Mouse (Mus musculus): ENCODE measurements around the gene Trir.

Gene Trir

DNA sequence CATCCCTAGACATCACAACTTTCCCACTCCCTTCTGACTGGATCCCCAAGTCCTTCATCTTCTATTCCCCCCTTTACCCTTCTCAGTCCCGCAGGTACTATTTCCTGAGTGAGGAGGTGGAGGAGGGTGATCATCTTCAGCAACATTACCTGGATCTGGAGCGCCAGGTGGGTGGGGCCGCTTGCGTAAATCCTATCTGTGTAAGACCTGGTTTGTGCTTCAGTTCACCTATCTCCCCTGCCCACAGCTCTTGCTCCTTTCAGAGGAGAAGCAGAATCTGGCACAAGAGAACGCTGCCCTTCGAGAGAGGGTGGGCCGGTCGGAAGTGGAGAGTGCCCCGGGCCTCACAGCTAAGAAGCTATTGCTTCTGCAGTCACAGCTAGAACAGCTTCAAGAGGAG lies 32.2 kb upstream of the Trir start:
- DNase-seq (ENCODE audit: low spot score): no peak

- no peak for DNase-seq (ENCODE audit: low spot score)
Measured at GRCm38 (mm10) chr8:84995680-84996079, 30.9 kb upstream of the Trir start.

DNA sequence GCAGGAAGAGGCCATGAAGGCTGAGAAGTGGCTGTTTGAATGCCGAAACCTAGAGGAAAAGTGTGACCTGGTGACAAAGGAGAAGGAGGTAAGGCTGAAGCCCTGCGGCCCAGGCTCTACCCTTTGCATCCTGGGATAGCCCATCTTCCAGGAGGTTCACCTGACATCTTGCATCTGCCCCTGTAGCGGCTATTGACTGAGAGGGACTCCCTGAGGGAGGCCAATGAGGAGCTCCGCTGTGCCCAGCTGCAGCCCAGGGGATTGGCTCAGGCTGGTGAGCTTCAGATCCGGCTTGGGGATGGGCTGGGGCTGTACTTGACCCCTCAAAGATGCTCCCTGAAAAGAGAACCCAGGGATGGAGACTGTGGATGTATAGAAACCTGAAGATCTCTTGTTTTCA lies 29.6 kb upstream of the Trir start:
- DNase-seq (ENCODE audit: low spot score): no peak

DNA sequence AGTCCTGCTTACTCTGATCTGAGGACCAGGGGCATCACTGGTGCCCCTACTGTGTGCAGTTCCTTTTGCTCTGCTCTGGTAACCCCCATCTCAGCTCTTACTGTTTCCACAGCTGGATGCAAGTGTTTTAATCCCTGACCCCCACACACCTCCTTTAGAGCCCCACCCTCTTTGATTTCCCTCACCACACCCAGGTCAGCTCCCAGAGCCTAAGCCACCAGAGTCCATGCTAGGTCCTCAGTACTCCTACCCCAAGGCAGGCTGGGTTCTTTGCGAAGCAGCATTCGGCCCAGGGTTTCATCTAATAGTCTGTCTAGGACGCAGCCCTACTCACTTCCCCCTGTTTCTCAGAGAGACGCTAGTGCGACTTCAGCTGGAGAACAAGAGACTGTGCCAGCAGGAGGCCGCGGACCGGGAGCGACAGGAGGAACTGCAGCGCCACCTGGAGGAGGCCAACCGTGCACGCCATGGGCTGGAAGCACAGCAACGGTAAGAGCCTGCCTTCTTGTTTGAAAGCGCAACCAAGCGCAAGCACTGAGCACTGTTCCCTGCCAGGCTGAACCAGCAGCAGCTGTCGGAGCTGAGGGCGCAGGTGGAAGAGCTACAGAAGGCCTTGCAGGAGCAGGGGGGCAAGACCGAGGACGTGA lies 28.9 kb upstream of the Trir start:
- DNase-seq (ENCODE audit: low spot score): peak; percentile 92

DNA sequence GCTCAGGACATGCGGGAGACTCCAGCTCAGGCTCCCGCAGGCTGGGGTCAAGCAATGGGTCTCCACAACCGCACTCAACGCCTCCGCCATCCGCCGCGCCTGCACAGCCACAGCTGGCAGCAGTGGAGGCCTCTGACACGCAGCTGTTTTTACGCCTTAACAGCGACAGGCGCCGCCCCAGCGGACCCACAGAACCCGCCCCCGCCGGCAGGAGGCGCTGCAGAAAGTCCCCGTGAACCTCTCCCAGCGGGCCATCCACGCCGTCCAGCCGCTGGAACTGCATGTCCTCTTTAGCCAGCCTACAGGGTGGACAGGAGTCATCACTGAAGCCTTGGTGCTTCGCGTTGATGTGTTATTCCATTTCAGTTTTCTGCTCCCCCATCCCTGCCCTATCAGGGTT lies 18.9 kb upstream of the Trir start:
- DNase-seq (ENCODE audit: low spot score): peak; percentile 28

- no peak for DNase-seq (ENCODE audit: low spot score)
Measured at GRCm38 (mm10) chr8:85011242-85011641, 15.4 kb upstream of the Trir start.

DNA sequence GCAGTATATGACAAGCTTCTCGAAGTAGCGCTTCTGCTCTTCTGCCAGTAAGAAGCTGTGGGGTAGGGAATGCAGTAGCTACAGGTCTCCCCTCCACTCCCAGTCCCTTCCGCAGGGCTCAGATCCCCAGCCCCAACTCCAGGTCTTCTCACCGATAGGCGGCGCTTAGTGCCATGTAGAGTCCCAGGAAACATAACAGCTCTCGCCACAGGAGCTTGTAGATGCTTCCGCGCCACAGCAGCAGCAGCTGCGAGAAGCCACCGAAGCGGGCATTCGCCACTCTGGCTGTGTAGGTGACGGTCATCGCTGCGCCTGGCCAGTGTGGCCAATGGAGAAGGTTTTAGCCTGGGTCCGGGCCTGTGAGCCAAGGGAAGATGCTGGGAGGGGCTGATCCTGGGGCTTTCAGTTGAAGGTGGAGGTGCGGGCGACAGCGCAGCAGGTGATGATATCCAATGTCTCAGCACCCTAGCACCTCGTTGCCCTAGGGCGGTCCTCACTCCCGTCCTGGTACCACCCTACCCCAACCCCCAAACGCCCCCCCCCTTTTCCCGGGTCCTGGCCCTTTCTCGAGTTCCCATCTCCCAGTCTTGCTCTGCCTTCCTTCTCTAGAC lies 13.3 kb upstream of the Trir start:
- DNase-seq (ENCODE audit: low spot score): peak; percentile 82

GRCm38 (mm10) chr8:85014431-85014830 lies 12.2 kb upstream of the Trir start, which contains the start of gene Best2:
Gene Best2, minus strand, starts transcription at chr8:85014531.
- no peak for DNase-seq (ENCODE audit: low spot score)

GRCm38 (mm10) chr8:85016724-85017123 lies 9.9 kb upstream of the Trir start:
- DNase-seq (ENCODE audit: low spot score): no peak

DNA sequence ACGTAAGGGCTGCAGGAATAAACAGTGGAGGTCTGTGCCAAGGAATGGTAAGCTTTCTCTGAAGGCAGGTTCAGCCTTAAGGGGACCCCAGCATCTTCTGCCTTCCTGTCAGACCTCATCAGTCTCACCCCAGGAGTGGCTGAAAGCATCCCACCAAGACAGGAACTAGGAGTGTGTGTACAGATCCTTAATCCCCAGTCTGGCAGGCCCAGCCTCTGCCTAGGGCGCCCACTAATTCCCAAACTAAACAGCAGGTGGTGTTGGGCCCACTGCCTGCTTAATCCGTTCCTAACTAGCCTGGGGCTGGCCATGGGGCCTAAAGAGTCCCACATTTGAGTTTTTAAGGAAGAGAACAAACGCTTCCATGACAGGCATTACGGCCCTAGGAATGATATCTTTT lies 9.4 kb upstream of the Trir start:
- DNase-seq (ENCODE audit: low spot score): no peak

GRCm38 (mm10) chr8:85021514-85022055 lies 5.0 kb upstream of the Trir start:
- DNase-seq (ENCODE audit: low spot score): no peak

DNA sequence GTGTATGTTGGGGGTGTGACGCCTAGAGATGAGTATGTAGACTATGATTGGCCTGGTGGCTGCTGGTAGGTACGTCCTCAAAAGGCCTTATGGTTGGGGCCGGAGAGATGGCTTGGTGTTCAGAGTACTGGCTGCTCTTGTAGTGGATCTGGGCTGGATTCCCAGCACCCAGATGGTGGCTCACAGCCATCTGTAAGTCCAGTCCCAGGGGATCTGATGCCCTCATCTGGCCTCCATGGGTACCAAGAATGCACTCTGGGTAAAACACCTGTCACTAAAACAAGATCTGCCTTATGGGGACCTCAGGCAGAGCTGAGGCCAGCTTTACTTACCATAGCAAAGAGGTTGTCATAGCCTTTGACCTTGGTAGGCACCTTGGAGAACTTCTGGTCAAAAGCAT lies 2.8 kb upstream of the Trir start:
- no peak for DNase-seq (ENCODE audit: low spot score)

- peak; percentile 94 for DNase-seq (ENCODE audit: low spot score)
Measured at GRCm38 (mm10) chr8:85025098-85025932, 1.3 kb upstream of the Trir start, which contains the start of gene Asna1. Gene Asna1, minus strand, starts transcription at chr8:85025281.

DNA sequence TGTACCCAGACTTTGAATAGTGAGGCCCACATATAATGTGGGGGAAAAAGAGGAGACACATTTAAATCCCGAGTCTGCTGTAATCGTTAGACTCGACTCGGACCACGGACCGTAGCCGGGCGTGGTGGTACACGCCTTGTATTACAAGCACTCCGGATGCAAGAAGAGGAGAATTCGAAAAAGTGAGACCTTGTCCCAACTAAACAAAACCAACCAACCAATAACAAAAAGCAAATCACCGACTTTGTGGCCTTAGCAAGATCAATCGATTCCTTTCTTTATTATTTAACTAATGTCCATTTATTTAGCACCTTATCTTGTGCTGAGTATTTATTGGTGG lies 863 bp downstream of the Trir start:
- DNase-seq (ENCODE audit: low spot score): no peak

DNA sequence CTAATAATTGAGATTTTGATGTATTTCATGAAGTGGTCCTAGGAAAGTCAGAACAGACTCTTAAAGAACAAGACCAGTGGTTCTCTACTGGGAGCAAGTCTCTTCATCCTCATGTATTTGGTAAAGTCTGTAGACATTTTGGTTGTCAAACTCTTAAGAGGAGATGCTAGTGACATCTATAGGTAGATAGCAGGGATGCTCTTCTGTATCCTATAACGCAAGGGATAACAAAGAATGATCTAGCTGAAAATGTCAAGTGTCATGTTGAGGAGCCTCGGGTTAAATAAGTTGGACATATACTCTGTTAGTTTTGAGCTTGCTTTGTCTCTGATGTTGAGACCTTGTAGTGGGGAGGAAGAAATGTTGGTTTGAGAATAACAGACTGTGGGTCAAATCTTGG lies 1.3 kb downstream of the Trir start:
- no peak for DNase-seq (ENCODE audit: low spot score)

GRCm38 (mm10) chr8:85029271-85029670 lies 2.6 kb downstream of the Trir start:
- no peak for DNase-seq (ENCODE audit: low spot score)

GRCm38 (mm10) chr8:85032622-85033311 lies 6.1 kb downstream of the Trir start:
- DNase-seq (ENCODE audit: low spot score): no peak

DNA sequence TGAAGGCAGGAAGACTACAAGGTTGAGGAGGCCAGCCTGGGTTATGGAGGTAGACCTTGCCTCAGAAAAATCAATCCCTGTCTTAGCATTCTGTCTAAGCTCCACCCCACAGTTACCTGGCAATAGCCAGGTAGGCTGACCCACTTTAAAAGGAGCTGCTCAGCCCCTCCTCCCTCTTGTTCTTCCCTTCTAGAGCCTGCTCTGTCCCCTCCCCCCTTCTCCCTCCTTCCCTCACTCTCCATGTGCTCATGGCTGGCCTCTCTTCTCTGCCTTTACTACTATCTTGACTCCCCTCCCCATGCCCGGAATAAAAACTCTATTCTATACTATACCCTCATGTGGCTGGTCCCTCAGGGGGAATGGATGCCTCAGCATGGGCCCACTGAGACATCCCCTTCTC lies 7.2 kb downstream of the Trir start:
- peak; percentile 35 for DNase-seq (ENCODE audit: low spot score)

GRCm38 (mm10) chr8:85034764-85035163 lies 8.1 kb downstream of the Trir start:
- DNase-seq (ENCODE audit: low spot score): peak; percentile 80

- DNase-seq (ENCODE audit: low spot score): no peak
Measured at GRCm38 (mm10) chr8:85035165-85035727, 8.6 kb downstream of the Trir start.

GRCm38 (mm10) chr8:85035728-85036310 lies 9.2 kb downstream of the Trir start:
- DNase-seq (ENCODE audit: low spot score): no peak

GRCm38 (mm10) chr8:85036381-85036717 lies 9.7 kb downstream of the Trir start:
- DNase-seq (ENCODE audit: low spot score): no peak
